Mouse (Mus musculus): ENCODE measurements around the gene Kremen2. TPM values are rescaled to one million over a fixed set of nuclear protein-coding genes. Genes with fewer than 3 reads are reported as not detected.

The Kremen2 gene
- polyA plus RNA-seq, 1 experiment from 2014 or later = 0.66 TPM

DNA sequence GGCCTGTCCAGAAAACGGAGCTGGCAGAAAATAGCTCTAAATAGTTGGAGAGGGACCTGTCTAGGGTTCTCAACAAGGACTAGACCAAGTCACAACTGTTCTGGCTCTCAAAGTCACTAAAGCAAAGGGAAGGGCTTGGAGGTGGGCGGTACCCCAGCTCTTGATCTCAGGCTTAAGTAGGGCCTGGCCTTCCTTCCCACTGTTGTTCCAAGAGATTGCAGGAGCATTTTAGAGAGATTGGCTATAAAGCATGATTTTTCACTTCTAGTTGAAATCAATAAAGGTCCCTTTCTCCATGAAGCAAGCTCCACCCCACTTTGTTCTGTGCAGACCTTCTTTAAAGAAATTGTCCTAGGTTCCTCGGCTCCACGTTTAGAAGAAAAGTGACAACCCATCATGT lies 20.2 kb downstream of the Kremen2 start:
- H3K4me1 ChIP-seq (replicated peaks) = peaks cover 13% of the 10 kb centered on the region
- H3K27ac ChIP-seq = no peak overlapping the region
- no peaks in the 10 kb centered on the region for H3K9me3 ChIP-seq
- no peaks in the 10 kb centered on the region for H3K36me3 ChIP-seq
- 66% methylated on average over 4 of the region's 4 CpGs for WGBS
- peak overlapping the region; percentile 89 for H3K4me2 ChIP-seq (replicated peaks)
- peak overlapping the region; percentile 79 for H3K4me3 ChIP-seq (replicated peaks)
- H3K9ac ChIP-seq (replicated peaks) = peak overlapping the region; percentile 75
- ATAC-seq = no peak
- H3K27me3 ChIP-seq = no peaks in the 10 kb centered on the region

GRCm38 (mm10) chr17:23722376-23723125 lies 23.1 kb downstream of the Kremen2 start, which contains the start of gene 1520401A03Rik:
Gene 1520401A03Rik, minus strand, starts transcription at chr17:23722783.
- 76% methylated on average over 7 of the region's 7 CpGs for WGBS
- no peaks in the 10 kb centered on the region for H3K9me3 ChIP-seq
- no peak for ATAC-seq

GRCm38 (mm10) chr17:23721886-23722285 lies 23.7 kb downstream of the Kremen2 start:
- WGBS = 92% methylated on average over 2 of the region's 2 CpGs
- Histone ChIP-seq H3K27ac (no peak overlapping the region), H3K9me3 (no peaks in the 10 kb centered on the region), H3K4me3 (replicated peaks) (no peak overlapping the region), H3K4me1 (replicated peaks) (peaks cover 9% of the 10 kb centered on the region), H3K9ac (replicated peaks) (no peak overlapping the region), H3K4me2 (replicated peaks) (no peak overlapping the region), H3K36me3 (no peaks in the 10 kb centered on the region), H3K27me3 (no peaks in the 10 kb centered on the region)
- no peak for ATAC-seq

More at GRCm38 (mm10) chr17:23722376-23723125, 23.1 kb downstream of the Kremen2 start, which contains the start of gene 1520401A03Rik:
- Histone ChIP-seq H3K27ac (no peak within 1 kb of the TSS), H3K27me3 (no peaks in the 10 kb centered on the region), H3K4me1 (replicated peaks) (peaks cover 13% of the 10 kb centered on the region), H3K4me3 (replicated peaks) (no peak within 1 kb of the TSS), H3K4me2 (replicated peaks) (no peak within 1 kb of the TSS), H3K9ac (replicated peaks) (no peak within 1 kb of the TSS), H3K36me3 (no peaks in the 10 kb centered on the region)

DNA sequence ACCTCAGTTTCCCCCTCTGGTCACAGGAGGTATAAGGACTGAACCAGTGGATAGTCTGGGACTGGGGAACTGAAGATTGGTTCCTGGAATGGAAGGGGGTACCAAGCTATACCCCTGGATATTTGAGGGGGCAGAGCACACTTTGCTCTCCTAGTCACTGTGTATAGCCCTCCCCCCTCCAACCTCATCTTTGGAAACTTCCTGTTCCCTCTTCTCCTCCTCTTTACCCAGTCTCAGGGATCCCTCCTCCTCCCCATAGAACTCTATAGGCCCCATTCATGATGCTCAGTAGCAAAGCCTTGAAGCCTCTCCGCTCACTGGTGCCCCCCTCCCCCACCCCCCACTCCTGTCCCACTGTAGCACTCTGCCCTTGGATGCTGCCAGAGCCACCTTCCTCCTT lies 26.2 kb downstream of the Kremen2 start:
- H3K9ac ChIP-seq (replicated peaks) = no peak overlapping the region
- ATAC-seq = no peak
- WGBS = 14% methylated on average over 1 of the region's 1 CpGs
- H3K36me3 ChIP-seq = no peaks in the 10 kb centered on the region
- H3K9me3 ChIP-seq = no peaks in the 10 kb centered on the region
- H3K4me2 ChIP-seq (replicated peaks) = no peak overlapping the region
- H3K4me3 ChIP-seq (replicated peaks) = no peak overlapping the region
- H3K27ac ChIP-seq = no peak overlapping the region
- no peaks in the 10 kb centered on the region for H3K27me3 ChIP-seq
- H3K4me1 ChIP-seq (replicated peaks) = no peaks in the 10 kb centered on the region

GRCm38 (mm10) chr17:23717003-23717402 lies 28.6 kb downstream of the Kremen2 start:
- no peaks in the 10 kb centered on the region for H3K4me1 ChIP-seq (replicated peaks)

DNA sequence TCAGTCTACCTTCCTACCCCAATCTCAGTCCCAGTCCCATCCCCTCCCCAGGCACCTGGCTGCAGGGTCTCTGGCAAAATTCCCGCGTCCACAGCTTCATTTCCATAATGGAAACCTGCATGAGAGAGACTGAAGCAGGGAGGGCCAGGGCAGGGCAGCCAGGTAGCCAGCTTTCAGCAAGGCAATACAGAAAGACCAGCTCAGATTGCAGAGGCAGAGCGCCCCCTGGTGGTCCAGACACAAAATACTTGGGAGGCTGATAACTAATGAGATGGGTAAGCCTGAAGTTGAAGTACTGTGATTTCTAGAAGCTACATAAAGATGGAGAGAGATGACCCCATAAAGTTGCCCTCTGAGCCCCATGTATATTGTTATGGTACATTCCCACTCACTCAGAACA lies 39.4 kb downstream of the Kremen2 start:
- Histone ChIP-seq H3K27me3 (peaks cover 16% of the 10 kb centered on the region), H3K4me2 (replicated peaks) (no peak overlapping the region), H3K27ac (no peak overlapping the region), H3K9ac (replicated peaks) (no peak overlapping the region), H3K36me3 (no peaks in the 10 kb centered on the region), H3K4me3 (replicated peaks) (no peak overlapping the region), H3K4me1 (replicated peaks) (no peaks in the 10 kb centered on the region; the same call in 1 of the 2 replicates), H3K9me3 (no peaks in the 10 kb centered on the region)
- WGBS = 1% methylated on average over 3 of the region's 3 CpGs
- ATAC-seq = peak; percentile 68

More at GRCm38 (mm10) chr17:23717003-23717402, 28.6 kb downstream of the Kremen2 start:
- Histone ChIP-seq H3K27me3 (no peaks in the 10 kb centered on the region), H3K4me2 (replicated peaks) (no peak overlapping the region), H3K36me3 (no peaks in the 10 kb centered on the region), H3K27ac (no peak overlapping the region), H3K9me3 (no peaks in the 10 kb centered on the region), H3K4me3 (replicated peaks) (no peak overlapping the region), H3K9ac (replicated peaks) (no peak overlapping the region)
- WGBS = 53% methylated on average over 2 of the region's 2 CpGs
- ATAC-seq = no peak

- Histone ChIP-seq H3K4me3 (replicated peaks) (no peak overlapping the region), H3K27ac (no peak overlapping the region), H3K36me3 (no peaks in the 10 kb centered on the region), H3K9ac (replicated peaks) (no peak overlapping the region), H3K9me3 (no peaks in the 10 kb centered on the region), H3K4me2 (replicated peaks) (no peak overlapping the region), H3K4me1 (replicated peaks) (no peaks in the 10 kb centered on the region; the same call in 1 of the 2 replicates), H3K27me3 (peaks cover 22% of the 10 kb centered on the region)
- ATAC-seq = no peak; the same call in 1 of the 2 replicates
- WGBS = 72% methylated on average over 7 of the region's 7 CpGs
Observed at GRCm38 (mm10) chr17:23705525-23706104, 40.0 kb downstream of the Kremen2 start.

- Histone ChIP-seq H3K9ac (replicated peaks) (no peak overlapping the region), H3K4me1 (replicated peaks) (peaks cover 3% of the 10 kb centered on the region; the same call in 1 of the 2 replicates), H3K4me2 (replicated peaks) (no peak overlapping the region), H3K9me3 (no peaks in the 10 kb centered on the region), H3K4me3 (replicated peaks) (no peak overlapping the region), H3K27ac (no peak overlapping the region), H3K36me3 (no peaks in the 10 kb centered on the region), H3K27me3 (peaks cover 23% of the 10 kb centered on the region)
- 55% methylated on average over 7 of the region's 7 CpGs for WGBS
- ATAC-seq = no peak
Observed at GRCm38 (mm10) chr17:23704741-23705140, 40.9 kb downstream of the Kremen2 start.

DNA sequence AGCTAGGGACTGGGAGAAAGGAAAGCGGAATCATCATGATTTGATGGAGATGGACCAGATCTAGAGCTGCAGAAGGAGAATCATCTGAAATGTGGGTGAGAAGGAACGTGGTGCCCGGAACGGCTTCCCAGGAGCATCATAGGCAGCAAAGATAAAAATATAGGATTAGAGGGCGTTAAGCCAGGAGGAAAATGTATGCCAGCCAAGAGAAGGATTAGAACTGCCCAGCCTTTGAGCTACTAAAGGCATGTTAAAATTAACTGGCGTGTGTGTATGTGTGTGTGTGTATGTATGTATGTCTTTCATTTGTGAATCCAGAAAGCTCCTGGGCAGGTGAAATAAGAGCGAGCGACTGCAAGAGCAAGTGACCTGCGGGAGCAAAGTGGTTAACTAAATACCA lies 42.3 kb downstream of the Kremen2 start:
- no peak overlapping the region for H3K4me3 ChIP-seq (replicated peaks)
- H3K27ac ChIP-seq = no peak overlapping the region
- no peak for ATAC-seq
- no peak overlapping the region for H3K4me2 ChIP-seq (replicated peaks)
- no peak overlapping the region for H3K9ac ChIP-seq (replicated peaks)
- H3K36me3 ChIP-seq = no peaks in the 10 kb centered on the region
- peaks cover 34% of the 10 kb centered on the region for H3K27me3 ChIP-seq
- 80% methylated on average over 9 of the region's 9 CpGs for WGBS
- no peaks in the 10 kb centered on the region for H3K9me3 ChIP-seq
- peaks cover 10% of the 10 kb centered on the region; the same call in 1 of the 2 replicates for H3K4me1 ChIP-seq (replicated peaks)

- peaks cover 10% of the 10 kb centered on the region; the same call in 1 of the 2 replicates for H3K4me1 ChIP-seq (replicated peaks)
- peak overlapping the region; percentile 90 for H3K4me2 ChIP-seq (replicated peaks)
- no peaks in the 10 kb centered on the region for H3K36me3 ChIP-seq
- peak overlapping the region; percentile 70 for H3K4me3 ChIP-seq (replicated peaks)
- under 1% methylated on average over 28 of the region's 28 CpGs for WGBS
- no peaks in the 10 kb centered on the region for H3K9me3 ChIP-seq
- peak; percentile 97 for ATAC-seq
- H3K27me3 ChIP-seq = peaks cover 47% of the 10 kb centered on the region
- H3K9ac ChIP-seq (replicated peaks) = peak overlapping the region; percentile 74
- H3K27ac ChIP-seq = 0 out of 2 replicates have a peak overlapping the region, but pooled peaks have one; percentile 8
Observed at GRCm38 (mm10) chr17:23700079-23700478, 45.6 kb downstream of the Kremen2 start.

GRCm38 (mm10) chr17:23699131-23700077 lies 46.2 kb downstream of the Kremen2 start:
- Histone ChIP-seq H3K27ac (0 out of 2 replicates have a peak overlapping the region, but pooled peaks have one; percentile 8), H3K9me3 (no peaks in the 10 kb centered on the region), H3K4me1 (replicated peaks) (peaks cover 10% of the 10 kb centered on the region; the same call in 1 of the 2 replicates), H3K9ac (replicated peaks) (peak overlapping the region; percentile 74), H3K4me3 (replicated peaks) (peak overlapping the region; percentile 70), H3K27me3 (peaks cover 51% of the 10 kb centered on the region), H3K4me2 (replicated peaks) (peak overlapping the region; percentile 90), H3K36me3 (no peaks in the 10 kb centered on the region)
- under 1% methylated on average over 62 of the region's 101 CpGs for WGBS
- peak; percentile 78 for ATAC-seq

Measured in midbrain, embryonic 13.5 days (tissue).